Mouse (Mus musculus): ENCODE measurements around the gene Edem1. TPM values are rescaled to one million over a fixed set of nuclear protein-coding genes. Genes with fewer than 3 reads are reported as not detected.

Edem1 gene
- polyA plus RNA-seq, 1 experiment from 2014 or later: 41.3 TPM

DNA sequence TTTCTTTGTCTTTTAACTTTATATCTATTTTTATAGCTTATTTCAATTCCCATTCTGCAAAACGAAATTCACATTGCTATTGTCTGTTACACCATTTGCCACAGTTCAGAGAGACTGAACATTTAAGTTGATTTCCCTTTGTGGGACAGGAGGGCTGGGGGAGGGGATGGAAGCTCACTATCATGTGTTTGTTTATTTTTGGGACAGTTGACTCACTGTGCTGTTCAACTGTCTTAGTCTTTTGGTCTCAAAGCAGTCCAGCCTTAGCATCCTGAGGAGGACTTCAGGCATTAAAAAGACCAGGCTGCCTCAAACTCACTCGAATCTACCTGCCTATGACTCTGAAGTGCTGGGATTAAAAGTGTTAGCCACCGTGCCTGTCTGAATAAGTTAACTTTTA, 2.4 kb upstream of the Edem1 start:
- 75% methylated on average over 3 of the region's 3 CpGs for WGBS
- TF ChIP-seq CTCF (IDR thresholded peaks at IDR 0.05; ENCODE audit: low read depth): no peak
- no peak for ATAC-seq
- H3K4me2 ChIP-seq (replicated peaks; ENCODE audit: low read depth): no peak overlapping the region
- no peak overlapping the region for H3K9ac ChIP-seq (ENCODE audit: low read depth, low read length)
- H3K27me3 ChIP-seq (replicated peaks; ENCODE audit: control insufficient read depth, insufficient read depth, low read length): no peaks in the 10 kb centered on the region
- H3K36me3 ChIP-seq (ENCODE audit: control insufficient read depth, insufficient read depth): peaks cover 24% of the 10 kb centered on the region
- no peak overlapping the region for H3K4me3 ChIP-seq (ENCODE audit: low read depth, low read length)
- H3K4me1 ChIP-seq (replicated peaks; ENCODE audit: control insufficient read depth, insufficient read depth, low read length): peaks cover under 1% of the 10 kb centered on the region; the same call in 1 of the 2 replicates
- no peaks in the 10 kb centered on the region for H3K9me3 ChIP-seq (ENCODE audit: control insufficient read depth)
- no peak overlapping the region for H3K27ac ChIP-seq (ENCODE audit: low read depth, low read length)

DNA sequence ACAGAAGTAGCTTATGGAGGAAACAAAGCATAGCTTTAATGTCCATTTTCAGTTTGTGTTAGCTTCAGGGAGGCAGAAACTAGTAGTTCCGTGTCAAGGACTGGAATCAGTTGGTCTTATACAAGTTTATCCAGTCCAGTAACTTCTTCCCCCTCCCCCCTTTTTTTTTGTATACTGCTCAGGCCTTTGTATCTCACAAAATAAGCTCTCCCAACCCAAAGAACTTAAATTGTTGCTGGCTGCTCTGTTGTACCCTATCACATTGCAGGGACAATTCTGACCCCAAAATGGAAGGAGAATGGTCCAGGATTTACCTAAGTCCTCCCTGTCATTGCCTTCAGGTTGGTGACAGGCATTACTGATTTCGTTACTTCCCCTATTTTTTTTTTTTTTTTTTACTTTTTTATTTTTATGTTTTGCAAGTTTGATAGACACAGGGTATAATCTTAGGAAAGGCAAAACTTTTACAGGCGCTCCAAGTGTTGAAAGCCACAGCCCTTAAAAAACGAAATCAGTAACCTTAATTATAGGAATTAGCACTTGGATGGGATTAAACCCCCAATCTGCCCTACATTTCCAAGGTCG, 1.0 kb upstream of the Edem1 start:
- 37% methylated on average over 5 of the region's 5 CpGs for WGBS
- no peak for ATAC-seq
- no peak overlapping the region for H3K9ac ChIP-seq (ENCODE audit: low read depth, low read length)
- H3K36me3 ChIP-seq (ENCODE audit: control insufficient read depth, insufficient read depth): peaks cover 13% of the 10 kb centered on the region
- peaks cover 5% of the 10 kb centered on the region; the same call in 1 of the 2 replicates for H3K4me1 ChIP-seq (replicated peaks; ENCODE audit: control insufficient read depth, insufficient read depth, low read length)
- H3K27ac ChIP-seq (ENCODE audit: low read depth, low read length): no peak overlapping the region
- no peaks in the 10 kb centered on the region for H3K9me3 ChIP-seq (ENCODE audit: control insufficient read depth)
- TF ChIP-seq CTCF (IDR thresholded peaks at IDR 0.05; ENCODE audit: low read depth): no peak
- peak overlapping the region; percentile 74 for H3K4me2 ChIP-seq (replicated peaks; ENCODE audit: low read depth)
- H3K27me3 ChIP-seq (replicated peaks; ENCODE audit: control insufficient read depth, insufficient read depth, low read length): no peaks in the 10 kb centered on the region
- H3K4me3 ChIP-seq (ENCODE audit: low read depth, low read length): peak overlapping the region; percentile 93

DNA sequence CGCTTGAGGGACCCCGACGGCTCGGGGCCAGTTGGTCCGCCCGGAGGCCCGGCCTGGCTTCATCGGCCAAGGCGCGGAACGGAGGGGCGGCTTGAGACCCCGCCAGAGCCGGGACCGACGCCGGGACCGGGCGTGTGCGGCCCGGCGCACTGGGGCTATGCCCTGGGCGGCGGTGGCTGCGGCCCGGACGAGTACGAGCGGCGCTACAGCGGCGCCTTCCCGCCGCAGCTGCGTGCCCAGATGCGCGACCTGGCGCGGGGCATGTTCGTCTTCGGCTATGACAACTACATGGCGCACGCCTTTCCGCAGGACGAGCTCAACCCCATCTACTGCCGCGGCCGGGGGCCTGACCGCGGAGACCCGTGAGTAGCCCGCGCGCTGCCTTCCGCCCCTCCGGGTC, 431 bp downstream of the Edem1 start:
- Histone ChIP-seq H3K27me3 (replicated peaks; ENCODE audit: control insufficient read depth, insufficient read depth, low read length) (no peaks in the 10 kb centered on the region), H3K9ac (ENCODE audit: low read depth, low read length) (peak overlapping the region; percentile 92), H3K4me2 (replicated peaks; ENCODE audit: low read depth) (peak overlapping the region; percentile 74), H3K27ac (ENCODE audit: low read depth, low read length) (peak overlapping the region; percentile 92), H3K4me1 (replicated peaks; ENCODE audit: control insufficient read depth, insufficient read depth, low read length) (peaks cover 20% of the 10 kb centered on the region; the same call in 1 of the 2 replicates), H3K36me3 (ENCODE audit: control insufficient read depth, insufficient read depth) (no peaks in the 10 kb centered on the region), H3K9me3 (ENCODE audit: control insufficient read depth) (no peaks in the 10 kb centered on the region), H3K4me3 (ENCODE audit: low read depth, low read length) (peak overlapping the region; percentile 93)
- ATAC-seq: peak; percentile 44
- TF ChIP-seq CTCF (IDR thresholded peaks at IDR 0.05; ENCODE audit: low read depth): no peak
- under 1% methylated on average over 48 of the region's 56 CpGs for WGBS

DNA sequence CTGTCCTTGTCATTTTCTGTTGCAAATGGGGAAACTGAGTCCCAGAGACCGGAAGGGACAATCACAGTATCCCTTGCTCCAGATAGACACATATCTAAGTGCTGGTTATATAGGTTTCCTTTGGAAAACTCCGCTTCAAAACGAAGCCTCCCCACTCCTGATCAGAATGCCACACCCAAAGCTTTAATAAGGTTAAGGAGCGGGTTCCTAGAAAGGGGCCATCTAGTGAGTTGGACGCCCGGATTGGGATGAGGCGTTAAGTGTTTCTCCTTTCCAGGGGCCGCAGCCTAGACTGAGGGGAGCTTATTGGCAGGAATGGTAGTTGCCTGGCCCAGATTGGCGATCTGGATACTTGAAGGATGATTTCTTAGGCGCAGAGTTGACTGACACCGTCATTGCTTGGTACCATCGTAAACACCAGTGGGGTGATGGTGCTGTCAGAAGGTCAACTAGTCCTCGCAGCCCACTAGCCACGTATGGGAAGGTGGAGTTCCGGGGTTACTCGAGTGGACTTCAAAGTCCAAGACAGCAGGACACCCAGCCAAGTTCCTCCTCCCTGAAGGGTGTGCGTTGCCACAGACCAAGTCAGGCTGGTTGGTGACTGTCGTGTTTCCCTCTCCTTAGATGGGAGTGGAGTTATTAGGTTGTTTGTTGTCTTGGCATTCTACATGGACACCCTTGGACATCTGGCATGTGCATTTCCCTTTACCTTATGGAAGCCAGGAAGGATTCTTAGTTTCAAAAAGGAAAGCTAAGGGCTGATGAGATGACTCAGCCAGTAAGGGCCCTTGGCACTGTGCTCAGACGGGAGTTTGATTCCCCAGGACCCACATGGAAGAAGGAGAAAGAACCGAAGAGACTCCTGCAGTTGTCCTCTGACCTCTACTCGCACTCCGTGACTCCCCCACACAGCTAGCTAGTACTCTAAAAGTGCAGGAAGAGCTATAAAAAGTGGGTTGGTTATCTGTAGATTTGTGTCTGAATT, 1.2 kb downstream of the Edem1 start:
- Histone ChIP-seq H3K27me3 (replicated peaks; ENCODE audit: control insufficient read depth, insufficient read depth, low read length) (no peaks in the 10 kb centered on the region), H3K4me2 (replicated peaks; ENCODE audit: low read depth) (peak overlapping the region; percentile 74), H3K4me1 (replicated peaks; ENCODE audit: control insufficient read depth, insufficient read depth, low read length) (peaks cover 20% of the 10 kb centered on the region; the same call in 1 of the 2 replicates), H3K9me3 (ENCODE audit: control insufficient read depth) (no peaks in the 10 kb centered on the region), H3K9ac (ENCODE audit: low read depth, low read length) (peak overlapping the region; percentile 92), H3K36me3 (ENCODE audit: control insufficient read depth, insufficient read depth) (no peaks in the 10 kb centered on the region), H3K4me3 (ENCODE audit: low read depth, low read length) (peak overlapping the region; percentile 93), H3K27ac (ENCODE audit: low read depth, low read length) (peak overlapping the region; percentile 92)
- WGBS: 9% methylated on average over 22 of the region's 22 CpGs
- ATAC-seq: peak; percentile 29
- TF ChIP-seq CTCF (IDR thresholded peaks at IDR 0.05; ENCODE audit: low read depth): no peak

DNA sequence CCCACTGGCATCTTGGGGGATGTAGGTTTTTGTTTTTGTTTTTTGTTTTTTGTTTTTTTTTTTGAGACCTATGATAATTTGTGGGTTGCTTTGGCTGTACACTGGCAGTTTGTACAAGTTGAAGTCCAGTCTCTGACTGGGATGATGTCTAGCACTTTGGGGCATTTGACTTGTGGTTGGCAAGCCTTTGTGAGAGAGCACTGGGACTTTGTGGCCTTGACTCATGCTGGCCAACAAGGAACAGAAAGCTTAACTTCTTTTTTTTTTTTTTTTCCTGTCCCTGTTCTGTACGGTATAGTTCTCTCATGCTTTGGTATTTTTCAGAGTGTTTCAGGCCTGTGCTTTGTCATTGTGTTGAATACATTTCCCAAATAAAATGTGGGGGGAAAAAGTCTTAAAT, 3.7 kb downstream of the Edem1 start:
- H3K4me3 ChIP-seq (ENCODE audit: low read depth, low read length): no peak overlapping the region
- no peaks in the 10 kb centered on the region for H3K9me3 ChIP-seq (ENCODE audit: control insufficient read depth)
- ATAC-seq: no peak
- no peak overlapping the region for H3K9ac ChIP-seq (ENCODE audit: low read depth, low read length)
- no peaks in the 10 kb centered on the region for H3K27me3 ChIP-seq (replicated peaks; ENCODE audit: control insufficient read depth, insufficient read depth, low read length)
- peaks cover 30% of the 10 kb centered on the region for H3K4me1 ChIP-seq (replicated peaks; ENCODE audit: control insufficient read depth, insufficient read depth, low read length)
- H3K4me2 ChIP-seq (replicated peaks; ENCODE audit: low read depth): no peak overlapping the region
- H3K27ac ChIP-seq (ENCODE audit: low read depth, low read length): no peak overlapping the region
- H3K36me3 ChIP-seq (ENCODE audit: control insufficient read depth, insufficient read depth): no peaks in the 10 kb centered on the region
- TF ChIP-seq CTCF (IDR thresholded peaks at IDR 0.05; ENCODE audit: low read depth): no peak
- WGBS: 52% methylated on average over 1 of the region's 1 CpGs

DNA sequence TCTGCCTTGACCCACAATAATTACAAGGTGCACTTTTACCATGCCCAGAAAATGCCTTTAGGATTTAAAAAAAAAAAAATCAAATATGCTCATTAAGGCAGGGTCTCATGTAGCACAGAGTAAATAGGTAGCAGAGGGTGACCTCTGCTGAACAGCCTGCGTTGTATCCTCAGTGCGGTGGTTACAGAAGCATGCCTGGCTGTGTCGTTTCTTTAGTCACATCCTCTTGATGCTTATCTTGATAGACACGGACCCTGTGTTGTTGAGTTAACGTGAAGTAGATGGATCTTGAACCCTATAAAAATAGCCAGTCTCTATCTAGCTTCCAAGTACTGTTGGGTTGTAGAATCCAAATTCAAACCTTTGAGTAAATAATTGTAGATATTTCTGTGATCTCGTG, 4.5 kb downstream of the Edem1 start:
- 36% methylated on average over 6 of the region's 6 CpGs for WGBS

More for the DNA sequence above, 4.5 kb downstream of the Edem1 start:
- Histone ChIP-seq H3K36me3 (ENCODE audit: control insufficient read depth, insufficient read depth) (no peaks in the 10 kb centered on the region), H3K4me1 (replicated peaks; ENCODE audit: control insufficient read depth, insufficient read depth, low read length) (peaks cover 30% of the 10 kb centered on the region), H3K9ac (ENCODE audit: low read depth, low read length) (no peak overlapping the region), H3K9me3 (ENCODE audit: control insufficient read depth) (no peaks in the 10 kb centered on the region), H3K4me3 (ENCODE audit: low read depth, low read length) (no peak overlapping the region), H3K4me2 (replicated peaks; ENCODE audit: low read depth) (no peak overlapping the region), H3K27ac (ENCODE audit: low read depth, low read length) (no peak overlapping the region), H3K27me3 (replicated peaks; ENCODE audit: control insufficient read depth, insufficient read depth, low read length) (no peaks in the 10 kb centered on the region)
- no peak for TF ChIP-seq CTCF (IDR thresholded peaks at IDR 0.05; ENCODE audit: low read depth)
- ATAC-seq: no peak
